Mouse (Mus musculus) adrenal gland, postnatal 10 days (tissue): ENCODE measurements around the gene Dcst1. TPM values are rescaled to one million over a fixed set of nuclear protein-coding genes. Genes with fewer than 3 reads are reported as not detected.

Experiments used
- DNase-seq: peaks from one replicate; pipeline ENCODE4 v3.0.0; 2021; ENCODE audit warnings: mixed read lengths
- total RNA-seq, 2 experiments: library from RNA; stranded (reverse); gene quantifications; 2 replicates each; pipeline ENCODE4 v1.2.3; 2021

Gene Dcst1
- total RNA-seq, 2 experiments from 2014 or later, result 0.45 TPM; not detected in 1

DNA sequence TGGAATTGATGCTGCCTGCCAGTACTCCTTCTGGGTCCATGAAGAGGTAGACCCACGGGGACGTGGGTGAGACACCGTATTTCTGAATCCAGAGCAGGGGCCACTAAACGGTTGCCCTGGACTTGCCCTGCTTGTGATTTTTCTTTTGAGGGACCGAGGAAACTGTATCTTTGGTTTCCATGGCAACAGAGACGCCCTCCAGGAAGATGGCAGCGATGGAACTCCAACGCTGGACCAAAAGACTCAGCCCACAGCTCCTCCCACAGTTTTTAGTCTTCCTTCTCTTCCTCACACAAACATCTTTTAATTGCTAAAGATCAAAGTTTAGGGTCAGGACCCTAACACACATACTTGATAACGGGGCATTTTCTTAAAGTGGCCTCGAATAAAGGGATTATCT, 33.0 kb downstream of the Dcst1 start:
- DNase-seq, result no peak

DNA sequence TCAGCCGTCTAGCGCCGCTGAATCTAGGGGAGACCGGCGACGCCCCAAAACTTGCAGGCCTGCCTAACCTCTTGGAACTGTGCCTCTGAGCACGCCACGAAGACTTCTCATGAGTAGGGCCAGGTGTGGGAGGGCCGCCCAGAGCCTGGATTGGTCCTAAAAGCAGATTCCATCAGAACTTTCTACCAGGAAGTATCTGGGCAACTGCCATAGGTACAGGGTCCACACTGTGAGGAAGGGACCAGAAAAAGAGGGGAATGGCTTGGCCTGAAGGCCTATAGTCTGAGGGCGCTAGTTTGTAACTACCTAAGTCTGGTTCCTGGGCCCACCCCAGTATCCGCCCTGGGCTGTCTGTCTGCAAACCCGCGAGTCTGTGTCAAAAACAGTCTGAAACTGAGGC, 33.5 kb downstream of the Dcst1 start:
- DNase-seq, result no peak

DNA sequence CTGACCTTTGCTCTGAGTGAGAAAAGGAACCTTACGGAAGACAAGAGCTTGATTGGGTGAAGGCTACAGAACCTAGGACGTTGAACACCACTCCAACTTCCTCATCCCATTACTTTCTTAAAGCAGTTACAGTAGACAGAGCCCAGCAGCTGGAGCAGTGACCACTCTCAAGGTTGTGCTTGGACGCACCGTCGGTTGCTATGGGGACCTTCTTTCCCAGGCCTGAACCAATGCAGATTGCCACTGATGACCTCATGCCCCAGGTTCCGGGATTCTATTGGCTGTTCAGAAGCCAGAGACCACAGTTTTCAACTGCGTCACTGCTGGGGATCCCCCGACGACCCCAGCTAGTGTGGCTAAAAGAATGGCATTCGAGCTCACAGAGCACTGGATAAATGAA, 34.1 kb downstream of the Dcst1 start:
- peak; percentile 71 for DNase-seq

DNA sequence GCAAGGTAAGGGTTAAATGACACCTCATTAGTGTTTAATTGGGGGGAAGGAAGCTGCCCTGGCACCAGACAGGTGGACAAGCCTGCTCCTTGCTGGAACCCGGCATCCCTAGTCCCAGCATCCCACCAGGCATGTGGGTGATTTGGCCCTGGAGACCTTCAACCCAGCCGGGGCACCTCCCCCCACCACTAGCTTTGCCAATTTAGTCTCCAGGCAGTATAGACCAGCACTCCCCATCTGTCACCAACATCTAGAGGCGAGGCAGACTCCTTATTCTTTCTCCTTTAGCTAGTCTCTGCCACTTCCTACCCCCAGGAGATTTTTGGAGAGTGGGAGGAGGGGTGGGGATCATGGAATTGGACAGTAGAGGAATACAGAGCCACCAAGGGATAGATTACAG, 34.7 kb downstream of the Dcst1 start:
- DNase-seq, result no peak

DNA sequence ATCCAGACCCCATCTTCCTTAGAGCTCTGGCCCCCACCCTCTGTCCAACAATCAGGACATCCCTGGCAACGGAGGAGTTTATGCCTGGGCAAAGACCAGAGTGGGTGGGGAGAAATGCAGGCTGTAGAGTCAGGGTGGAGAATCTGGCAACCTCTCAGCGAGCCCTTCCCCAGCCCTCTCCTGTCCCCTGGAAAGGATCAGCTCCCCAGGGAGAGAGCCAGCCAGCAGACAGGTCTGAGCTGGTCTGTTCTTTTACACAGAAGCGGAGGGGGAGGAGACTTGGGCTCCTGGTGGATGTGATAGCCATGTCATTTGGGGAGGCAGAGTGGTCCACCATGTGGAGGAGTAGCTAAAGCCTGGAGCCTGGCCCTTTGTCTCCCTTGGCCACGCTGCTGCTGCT, 36.4 kb downstream of the Dcst1 start:
- no peak for DNase-seq

DNA sequence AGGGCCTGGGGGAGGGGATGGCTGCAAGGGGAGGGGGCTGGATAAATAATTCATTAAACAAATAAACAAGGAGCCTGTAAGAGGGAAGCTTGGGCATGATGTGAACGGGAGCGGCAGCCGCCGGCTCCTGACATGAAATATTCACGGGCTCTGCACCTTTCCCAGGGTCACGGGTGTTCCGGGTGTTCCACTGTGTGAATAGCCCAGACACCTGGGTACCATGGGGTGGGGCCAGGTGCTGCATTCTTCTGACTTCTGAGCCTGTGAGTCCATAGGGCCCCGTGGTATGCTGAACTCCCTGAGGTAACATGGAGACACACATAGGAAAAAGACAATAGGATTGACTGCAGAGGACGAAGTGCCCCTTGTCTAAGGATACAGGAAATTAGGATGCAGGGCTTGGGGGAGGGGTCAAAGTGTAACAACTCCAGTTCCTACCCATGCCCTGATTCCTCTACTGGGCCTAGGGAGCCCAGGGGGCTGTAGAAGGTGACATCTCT, 37.6 kb downstream of the Dcst1 start:
- no peak for DNase-seq

DNA sequence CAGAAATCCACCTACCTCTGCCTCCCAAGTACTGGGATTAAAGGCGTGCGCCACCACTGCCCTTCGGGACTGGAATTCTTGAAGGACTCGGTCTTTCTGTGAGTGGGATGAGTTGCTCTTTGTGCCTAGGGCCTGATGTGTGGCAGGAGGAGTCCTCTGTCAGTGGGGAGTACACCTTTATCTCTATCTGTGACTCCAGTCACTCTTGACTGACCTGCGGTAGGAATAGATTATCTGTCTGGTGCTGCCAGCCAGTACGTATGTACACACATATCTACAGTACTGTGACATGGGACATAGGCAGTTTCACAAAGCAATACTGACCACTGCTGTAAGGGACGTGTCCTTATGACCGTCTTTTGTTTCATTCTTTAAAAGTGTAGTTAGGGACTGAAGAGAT, 39.2 kb downstream of the Dcst1 start:
- no peak for DNase-seq

DNA sequence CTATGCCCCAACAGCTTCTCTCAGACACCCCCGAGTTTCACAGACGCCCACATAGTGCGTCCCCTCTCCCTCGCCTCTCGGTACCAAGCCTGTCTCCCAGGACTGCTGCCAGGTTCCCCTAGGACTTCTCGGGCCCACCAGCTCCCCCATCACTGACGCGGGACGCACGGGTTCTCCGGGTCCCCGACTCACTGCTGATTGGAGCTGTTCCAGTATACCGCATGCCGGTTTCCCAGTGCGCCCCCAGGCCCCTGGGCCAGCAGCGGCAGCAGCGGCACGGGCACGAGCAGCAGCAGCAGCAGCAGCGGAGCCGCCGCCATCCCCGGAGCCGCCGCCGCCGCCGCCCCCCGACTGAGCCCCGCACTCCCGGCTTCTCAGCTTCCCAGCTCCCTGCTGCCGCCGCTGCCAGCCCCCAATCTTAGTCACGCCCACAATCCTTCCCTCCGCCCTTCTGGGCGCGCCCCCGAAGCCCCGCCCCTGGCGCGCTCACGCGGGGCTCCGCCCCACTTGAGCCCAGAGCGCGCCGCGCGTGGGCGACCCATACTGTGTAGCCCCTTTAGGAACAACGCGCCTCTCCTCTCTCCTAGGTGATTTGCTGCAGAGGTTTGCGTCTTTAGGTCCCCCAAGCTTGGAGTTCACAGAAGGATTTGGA, 42.4 kb downstream of the Dcst1 start, which contains the start of gene Efna3:
Gene Efna3 (minus strand): TSS at position 452 of the 652 bp plus-strand sequence.
- DNase-seq, result peak; percentile 82

DNA sequence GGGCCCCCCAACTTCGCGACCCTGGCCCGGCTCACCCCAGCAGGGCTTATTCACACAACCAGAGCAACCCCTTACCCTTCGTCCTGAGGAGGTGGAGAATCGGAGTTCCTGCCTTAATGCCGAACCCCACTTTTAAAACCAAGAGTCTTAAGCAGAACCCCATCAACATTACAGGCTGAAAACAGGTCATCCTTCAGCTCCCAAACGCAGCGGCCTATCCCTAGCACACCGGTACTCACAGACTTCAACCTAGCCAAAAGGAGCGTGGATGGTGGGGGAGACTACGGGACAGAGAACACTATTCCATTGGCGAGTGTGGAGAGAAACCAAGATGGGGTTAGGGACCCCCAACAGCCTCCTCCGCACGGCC, 42.9 kb downstream of the Dcst1 start:
- no peak for DNase-seq

DNA sequence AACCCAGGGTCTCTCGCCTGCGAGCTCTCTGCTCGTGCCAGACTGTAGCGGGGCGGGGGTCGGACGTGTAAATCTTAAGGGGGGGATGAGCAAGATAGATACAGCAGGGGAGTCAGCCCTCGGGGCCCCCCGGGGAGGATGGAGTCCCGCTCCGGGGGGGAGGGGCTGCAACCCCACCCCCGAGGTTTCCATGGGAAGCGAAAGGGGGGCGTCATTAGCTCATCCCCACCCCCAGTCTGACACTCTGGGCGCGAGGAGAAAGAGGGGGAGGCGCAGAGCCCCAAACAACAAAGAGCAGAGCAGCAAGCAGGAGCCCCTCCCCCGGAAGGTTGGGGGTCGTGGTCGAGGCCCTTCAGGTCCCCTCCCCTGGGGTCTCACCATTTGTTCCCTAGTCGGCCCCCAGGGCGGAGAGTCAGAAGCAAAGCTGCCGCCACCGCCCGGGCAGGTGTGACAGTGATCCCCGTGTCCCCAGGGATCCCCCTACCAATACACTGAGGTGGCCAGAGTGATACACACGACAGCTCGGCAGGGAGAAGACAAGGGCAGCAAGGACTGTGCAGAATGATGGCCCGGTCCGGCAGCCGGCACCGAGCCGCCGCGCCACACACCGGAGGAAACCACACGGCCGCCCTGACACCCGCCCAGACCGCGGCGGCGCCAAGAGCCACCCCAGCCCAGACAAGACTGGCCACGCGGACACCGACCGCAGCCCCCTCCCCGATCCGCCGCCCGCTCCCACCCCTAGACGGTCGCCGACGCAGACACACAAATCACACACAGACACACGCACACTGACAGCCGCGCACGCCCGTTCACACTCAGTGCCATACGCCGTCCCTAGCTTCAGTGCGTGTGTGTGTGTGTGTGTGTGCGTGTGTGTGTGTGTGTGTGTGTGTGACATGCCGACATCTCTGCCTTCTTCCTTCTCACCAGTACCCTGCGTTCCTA, 43.6 kb downstream of the Dcst1 start:
- no peak for DNase-seq

DNA sequence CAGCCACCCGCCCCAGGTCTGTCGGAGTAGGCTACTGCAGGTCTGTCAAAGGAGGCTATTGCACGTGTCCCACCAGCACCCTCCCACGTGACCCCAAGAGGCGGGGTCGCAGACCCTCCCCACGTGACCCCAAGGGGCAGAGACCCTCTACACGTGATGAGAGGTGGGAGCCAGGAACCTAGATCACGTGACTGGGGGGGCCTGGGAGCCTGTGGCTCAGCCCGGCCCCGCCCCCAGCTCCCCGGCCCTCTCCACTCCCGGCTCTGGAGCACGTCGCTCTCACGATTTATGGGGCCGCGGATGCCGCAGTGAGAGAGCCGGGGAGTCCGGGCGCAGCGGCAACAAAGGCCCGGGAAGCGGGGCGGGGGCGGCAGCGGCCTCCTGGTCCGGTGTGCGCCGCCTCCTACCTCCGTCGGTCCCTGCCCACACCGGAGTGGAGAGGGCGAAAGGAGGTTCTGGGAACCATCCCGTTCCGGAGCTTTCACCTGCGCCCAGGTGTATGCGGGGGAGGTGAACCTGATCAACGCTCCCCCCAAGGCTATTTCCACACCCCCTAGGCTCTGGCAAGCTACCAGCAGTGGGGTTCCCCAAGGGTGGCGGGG, 44.4 kb downstream of the Dcst1 start:
- DNase-seq, result no peak

DNA sequence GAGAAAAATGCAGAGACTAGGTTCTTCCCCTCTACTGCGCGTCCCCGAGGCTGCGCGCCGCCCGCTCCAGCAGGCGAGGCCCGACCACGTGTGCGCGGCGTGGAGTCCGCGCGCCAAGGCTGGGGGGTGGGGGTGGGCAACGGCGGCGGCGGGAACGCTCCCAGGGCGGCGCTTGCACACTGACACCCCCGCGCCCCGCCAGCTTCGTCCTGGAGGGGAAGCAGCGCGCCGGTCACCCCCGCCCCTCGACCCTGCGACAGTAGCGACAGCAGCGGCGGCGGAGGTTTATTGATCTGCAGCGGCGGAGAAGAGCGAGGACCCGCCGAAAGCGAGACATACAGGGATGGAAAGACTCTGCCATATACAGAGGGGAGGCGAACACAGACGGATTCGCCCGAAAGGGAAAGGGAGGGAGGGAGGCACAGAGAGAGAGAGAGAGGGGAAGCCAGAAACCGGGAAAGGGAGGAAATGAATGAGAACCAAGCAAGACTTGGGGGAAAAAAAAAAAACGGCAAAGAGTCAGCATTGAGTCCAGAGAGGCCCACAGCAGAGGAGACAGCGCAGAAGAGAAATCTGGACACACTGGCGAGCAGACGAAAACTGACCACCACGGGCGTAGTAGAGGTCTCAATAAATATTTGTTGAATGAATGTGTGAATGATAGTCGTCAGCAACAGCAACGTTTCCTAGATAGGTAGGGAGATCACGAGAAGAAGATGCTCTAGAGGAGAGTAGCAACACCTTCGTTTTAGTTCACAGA, 45.3 kb downstream of the Dcst1 start:
- no peak for DNase-seq

DNA sequence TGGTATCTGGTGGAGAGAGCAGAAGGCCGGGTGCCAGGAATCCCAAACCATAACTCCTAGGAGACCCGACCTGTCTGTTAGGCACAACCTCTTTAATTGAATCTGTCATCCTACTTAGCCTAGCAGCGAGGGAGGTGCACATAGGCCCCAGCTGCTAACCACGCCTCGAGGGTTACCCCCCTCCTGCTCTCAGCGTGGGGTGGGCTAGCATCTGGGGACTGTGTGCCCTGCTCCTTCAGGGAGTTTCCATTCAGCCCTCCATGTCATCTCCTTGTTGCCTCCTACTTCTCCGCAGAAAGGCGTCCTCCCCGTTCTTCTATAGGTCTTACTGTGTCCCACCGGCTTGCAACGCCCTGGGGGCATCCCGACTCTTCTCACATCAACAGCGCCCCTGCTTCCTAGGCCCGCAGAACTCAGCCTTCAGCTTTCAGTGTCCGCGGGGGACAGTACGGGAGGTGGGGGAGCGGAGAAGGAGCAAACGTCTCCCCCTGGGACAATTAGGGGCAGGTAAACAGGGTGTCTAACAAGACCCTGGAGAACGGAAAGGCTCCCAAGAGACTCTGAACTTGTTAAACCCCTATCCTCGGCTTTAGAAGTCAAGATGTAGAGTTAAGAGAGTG, 46.0 kb downstream of the Dcst1 start:
- DNase-seq, result no peak

DNA sequence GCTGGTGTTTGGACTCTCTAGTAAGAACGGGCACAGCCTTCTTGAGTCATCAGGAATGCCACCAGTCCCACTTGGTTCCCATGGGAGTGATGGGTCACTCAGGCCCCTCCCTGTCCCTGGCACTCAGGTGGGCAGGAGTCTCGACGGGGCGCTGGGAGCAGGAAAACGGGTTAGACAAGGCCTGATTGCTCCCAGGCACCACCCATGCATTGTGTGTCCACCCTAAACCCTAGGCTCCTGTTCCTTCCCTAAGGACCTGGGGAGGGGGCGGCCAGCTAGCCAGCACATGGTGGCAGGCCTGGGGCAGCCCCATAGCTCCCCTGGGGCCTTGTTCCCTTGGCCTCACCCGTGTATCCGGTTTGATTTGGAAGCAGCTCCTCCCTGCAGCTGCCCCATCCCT, 46.7 kb downstream of the Dcst1 start:
- no peak for DNase-seq

DNA sequence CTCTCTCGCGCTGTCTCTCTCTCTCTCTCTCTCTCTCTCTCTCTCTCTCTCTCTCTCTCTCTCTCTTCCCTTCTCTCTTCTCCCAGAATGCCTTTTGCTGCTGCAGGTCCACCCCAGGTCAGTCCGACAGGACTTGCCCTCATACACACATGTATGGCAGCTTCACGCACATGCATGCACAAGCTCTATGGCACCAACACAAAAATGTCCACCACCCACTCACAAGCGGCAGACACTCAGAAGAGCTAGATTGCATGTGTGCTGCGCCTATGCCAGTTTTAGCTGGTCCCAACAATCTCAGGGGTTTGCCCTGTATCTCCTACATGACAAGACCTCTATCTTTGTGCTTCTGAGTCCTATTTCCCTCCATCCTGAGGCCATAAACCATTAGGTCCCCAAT, 47.8 kb downstream of the Dcst1 start:
- no peak for DNase-seq

DNA sequence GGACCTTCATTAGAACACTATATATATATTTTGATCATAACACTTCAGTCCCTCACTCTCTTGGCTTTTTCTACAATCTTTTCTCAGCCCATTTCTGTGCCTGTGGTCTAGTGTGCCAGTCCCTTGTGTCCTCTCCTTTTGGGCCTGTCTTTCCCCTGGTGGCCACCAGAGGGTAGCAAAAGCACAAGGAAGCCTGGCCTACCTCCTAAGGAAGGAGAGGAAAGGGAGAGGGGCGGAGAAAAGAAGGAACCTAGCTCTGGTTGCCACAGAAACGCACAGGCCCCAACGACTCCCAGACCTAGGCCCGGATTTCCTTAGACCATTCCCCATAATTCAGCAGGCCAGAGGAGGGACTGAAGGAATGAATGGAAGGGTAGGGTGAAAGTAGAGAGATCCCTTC, 48.2 kb downstream of the Dcst1 start:
- DNase-seq, result peak; percentile 90

DNA sequence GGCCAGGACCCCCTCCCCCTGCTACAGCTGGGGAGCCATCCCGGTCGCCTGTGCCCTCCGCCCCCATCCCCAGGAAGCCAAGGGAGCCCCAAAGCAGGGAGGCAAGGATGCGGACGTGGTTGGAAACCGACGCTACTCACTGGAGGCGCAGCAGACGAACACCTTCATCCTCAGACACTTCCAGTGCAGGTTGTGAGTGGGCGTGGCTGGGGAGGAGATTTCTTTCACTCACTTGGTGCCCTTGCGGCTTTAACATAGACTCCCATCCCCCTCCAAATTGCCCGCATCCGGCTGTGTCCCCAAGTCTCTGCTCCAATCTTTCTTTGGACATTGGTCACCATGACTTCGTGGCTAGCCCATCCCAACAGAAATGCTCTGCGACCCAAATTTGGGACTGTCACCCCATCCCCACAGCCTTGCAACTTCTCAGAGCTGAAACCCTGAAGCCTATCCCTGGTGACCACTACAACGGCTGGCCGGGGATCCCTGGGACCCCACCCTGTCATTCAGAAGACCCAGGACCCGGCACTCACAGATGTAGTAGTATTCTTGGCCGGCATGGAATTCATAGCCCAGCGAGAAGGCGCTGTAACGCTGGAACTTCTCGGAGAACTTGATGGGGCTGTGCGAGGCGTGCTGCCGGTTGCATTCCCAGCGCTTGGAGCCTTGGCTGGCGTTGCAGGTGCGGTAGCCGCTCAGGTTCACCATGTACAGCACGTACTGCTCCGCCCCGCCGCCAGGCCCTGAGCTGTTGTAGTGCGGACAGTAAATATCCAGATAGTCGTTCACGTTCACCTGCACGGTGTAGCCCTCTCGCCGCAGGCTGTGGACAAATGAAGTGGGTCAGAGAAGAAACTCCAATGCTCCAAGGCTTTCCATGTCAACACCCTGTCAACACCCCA, 48.9 kb downstream of the Dcst1 start:
- no peak for DNase-seq

DNA sequence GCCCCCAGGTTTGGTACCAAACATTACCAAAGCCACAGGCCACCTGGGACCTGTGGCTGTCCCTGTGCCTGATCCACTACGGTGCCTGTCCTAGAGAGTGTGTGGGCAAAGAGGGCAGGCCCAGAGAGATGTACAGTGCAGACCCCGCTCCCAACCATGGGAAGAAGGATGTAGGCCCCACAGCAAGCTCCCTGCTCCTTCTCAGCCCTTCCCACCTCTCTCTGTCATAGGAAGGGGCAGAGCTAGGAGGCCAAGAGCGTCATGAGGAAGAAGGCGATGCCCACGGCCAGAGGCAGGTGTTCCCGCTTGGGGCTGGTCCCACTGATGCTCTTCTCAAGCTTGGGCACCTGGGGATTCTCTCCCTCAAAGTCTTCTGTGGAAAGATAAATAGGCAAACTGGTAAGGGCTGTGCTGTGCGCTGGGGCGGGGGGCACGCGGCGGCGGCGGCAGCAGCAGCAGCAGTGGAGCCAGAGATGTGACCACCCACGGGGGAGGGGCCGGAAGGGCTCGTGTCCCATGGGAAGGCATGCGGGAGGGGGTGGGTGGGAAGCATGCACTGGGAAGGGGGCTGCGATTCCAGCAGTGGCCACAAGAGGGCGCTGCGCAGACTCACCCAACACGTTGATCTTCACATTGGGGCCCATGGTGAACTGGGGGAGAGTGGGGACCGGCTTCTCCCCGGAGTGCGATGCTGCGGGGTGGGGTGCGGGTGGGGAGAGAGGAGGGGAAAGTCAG, 49.7 kb downstream of the Dcst1 start:
- DNase-seq, result peak; percentile 88

DNA sequence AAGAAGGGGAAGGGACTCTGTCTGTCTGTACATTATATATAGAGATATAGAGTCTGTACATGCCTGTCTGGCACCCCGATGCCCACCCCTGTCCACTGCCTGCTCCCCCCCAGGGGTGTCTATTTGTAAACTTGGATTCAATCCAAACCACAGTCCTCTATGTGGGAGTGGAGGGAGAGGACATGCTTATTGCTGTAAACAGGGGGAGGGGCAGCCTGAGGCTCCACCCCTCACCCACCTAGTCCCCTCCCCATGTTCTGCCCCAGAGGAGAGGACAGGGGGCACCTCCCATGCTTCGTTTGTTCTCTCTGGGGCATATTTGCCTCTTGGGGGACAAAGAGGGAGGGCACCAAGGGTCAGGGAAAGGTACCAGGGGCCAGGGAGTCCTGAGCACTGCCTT, 50.3 kb downstream of the Dcst1 start:
- no peak for DNase-seq

DNA sequence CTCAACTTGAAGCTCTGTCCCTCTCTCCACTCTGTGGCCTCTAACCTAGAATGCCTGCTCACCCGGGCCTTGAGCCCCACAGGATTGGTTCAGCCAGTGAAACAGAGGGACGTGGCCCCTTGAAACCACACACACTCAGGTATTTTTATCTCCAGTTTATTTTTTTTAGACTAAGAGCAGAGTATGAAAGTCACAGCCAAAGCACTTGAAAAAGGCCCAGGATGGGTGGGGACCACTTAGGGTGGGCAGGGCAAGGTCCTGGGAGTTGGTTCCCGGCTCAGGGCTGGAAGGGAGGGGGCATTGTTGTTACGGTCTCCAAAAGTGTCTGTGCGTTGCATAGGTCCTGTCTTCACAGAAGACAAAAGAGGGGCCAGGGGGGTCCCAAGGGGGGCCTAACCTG, 50.7 kb downstream of the Dcst1 start:
- DNase-seq, result no peak
